Mouse (Mus musculus) layer of hippocampus, adult 18-20 months (tissue): Measurements from ENCODE around the gene Glmn. TPM values are rescaled to one million over a fixed set of nuclear protein-coding genes. Genes with fewer than 3 reads are reported as not detected.

Experiments used
- DNase-seq, 2 experiments: peaks; one replicate each; pipeline ENCODE4 v3.0.0; 2022; ENCODE audit warnings: low spot score in 2 of 2
- total RNA-seq, 2 experiments: library from RNA; stranded (reverse); gene quantifications; 2 replicates each; pipeline ENCODE4 v1.2.3; 2021

Gene Glmn
- total RNA-seq, 2 experiments from 2014 or later = 13.2 to 14.6 TPM

DNA sequence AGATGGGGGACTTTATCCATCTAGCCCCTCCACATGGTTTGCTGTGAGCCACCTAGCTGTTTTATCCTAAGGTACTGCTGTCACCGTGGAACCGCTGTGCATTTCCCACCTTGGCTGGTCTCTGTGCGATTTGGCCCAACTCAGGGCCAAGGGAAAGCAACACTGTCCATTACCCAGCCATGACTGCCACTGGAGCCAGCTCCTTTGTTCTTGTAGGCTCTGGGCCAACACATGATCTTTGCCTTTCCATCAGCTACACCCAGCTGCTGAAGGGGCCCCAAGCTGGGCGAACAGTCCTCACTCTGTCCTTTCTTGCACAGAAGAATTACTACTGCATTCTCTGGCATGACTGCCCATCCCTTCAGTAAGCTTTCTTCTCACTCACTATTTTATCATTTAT lies 79.1 kb downstream of the Glmn start:
- DNase-seq = no peak

DNA sequence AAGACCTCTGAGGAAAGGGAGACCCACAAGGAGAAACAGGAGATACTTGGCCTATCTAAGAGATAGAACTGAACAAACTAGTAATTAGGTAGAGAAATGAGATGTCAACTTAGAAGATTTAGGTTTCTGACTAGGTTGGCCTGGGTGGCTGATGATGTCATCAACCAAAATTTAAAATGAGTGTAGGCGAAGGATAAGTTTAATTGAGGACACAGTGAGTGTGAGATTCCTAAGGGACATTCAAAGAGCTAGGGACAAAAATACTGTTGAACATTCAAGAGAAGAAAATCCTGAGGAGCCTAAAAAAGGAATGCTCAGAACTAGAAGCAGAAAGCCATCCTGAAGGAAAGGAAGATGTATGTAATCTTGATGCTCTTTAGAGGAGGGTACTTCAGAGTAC lies 81.6 kb downstream of the Glmn start:
- DNase-seq = no peak

DNA sequence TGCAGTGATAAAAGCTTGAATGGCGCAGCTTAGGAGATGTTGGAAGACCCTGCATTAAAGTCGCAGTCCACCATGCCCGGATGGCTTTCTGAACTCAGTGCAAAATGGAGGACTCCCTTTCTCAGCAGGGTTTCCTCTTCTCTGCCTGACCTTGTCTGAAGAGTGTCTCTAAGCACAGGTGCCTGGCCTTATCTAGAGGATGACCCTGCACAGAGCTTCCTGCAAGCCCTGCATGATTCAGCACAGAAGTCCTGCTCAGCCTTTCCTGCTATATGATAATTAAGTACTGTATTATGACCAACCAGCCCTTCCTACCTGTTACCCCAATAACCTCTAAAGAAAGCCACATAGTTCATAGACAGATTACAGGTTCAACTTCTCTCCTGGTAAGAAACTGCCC lies 82.2 kb downstream of the Glmn start:
- DNase-seq = no peak

DNA sequence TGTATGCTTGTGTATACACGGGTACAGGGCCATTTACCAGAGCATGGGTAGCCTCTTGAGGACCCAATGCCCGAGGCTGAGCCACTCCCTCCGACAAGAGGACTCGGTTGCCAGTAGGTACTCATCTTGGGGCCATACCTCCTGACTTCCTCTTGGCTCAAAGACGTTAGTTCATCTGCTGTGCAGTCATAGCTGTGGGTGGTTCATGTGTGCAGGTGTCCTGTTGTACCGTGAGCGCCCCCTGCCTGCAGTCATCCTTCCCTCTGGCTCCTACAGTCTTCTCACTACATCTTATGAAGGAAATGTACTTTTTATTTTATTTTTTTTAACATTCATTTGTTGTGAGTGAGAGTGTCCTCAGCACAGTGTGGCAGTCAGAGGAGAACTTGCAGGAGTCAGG lies 84.1 kb downstream of the Glmn start:
- peak in 1 of 2 experiments; percentile 54 for DNase-seq

DNA sequence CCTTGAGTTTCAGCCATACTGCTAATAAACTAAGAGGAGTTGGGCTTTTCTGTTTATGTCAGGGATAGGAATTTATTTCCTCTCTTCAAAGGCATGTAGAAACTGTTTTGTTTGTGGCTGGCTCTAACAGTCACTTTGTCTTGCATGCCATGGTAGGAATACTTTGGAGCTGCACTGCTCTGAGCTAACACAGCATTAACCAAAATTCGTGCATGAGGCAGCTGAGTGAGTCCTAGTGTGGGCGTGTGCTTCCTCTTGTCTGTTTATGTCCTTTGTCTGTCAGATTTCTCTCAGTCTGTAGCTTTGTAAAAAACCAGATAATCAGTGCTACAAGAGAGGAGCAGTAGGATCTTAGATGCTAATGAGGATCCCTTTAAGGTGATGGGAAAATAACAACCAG lies 86.4 kb downstream of the Glmn start:
- DNase-seq = peak in 1 of 2 experiments; percentile 57

DNA sequence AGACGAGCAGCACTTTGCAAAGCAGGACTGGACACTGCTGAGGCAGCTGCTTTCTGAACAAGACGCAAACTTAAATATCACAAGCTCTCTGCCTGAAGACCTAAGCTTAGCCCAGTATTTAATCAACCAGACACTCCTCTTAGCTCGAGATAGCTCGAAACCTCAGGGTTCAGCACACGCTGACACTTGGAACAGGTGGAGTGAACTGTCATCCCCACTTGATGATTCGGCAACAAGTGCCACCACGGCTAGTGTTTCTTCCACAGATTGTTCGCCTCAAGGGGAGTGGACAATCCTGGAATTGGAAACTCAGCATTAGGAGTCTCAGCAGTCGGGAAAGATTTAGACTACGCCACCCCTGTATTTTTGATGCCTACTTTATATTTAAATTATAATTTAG lies 87.2 kb downstream of the Glmn start:
- no peak for DNase-seq

DNA sequence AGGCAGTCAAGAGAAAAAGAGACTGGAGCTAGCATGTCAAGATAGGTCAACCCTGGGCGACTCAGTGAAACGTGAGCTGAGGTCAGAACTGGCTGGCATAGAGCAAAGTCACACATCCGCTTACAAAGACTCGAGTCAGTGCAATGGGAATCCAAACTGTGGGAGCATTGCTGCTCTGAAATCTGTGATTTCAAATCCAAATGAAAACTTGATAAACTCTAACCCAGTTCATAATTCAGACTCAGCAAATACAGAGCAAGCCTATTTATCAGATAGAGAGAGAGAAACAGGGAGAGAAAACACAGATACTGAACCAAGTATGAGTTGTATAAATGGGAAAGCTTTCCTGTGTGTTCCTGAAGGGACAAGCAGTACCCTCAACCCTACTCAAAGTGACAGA lies 90.4 kb downstream of the Glmn start, which contains the start of gene Gm42669:
Gene Gm42669 (plus strand): TSS at position 301 of the 400 bp plus-strand sequence.
- DNase-seq = no peak

DNA sequence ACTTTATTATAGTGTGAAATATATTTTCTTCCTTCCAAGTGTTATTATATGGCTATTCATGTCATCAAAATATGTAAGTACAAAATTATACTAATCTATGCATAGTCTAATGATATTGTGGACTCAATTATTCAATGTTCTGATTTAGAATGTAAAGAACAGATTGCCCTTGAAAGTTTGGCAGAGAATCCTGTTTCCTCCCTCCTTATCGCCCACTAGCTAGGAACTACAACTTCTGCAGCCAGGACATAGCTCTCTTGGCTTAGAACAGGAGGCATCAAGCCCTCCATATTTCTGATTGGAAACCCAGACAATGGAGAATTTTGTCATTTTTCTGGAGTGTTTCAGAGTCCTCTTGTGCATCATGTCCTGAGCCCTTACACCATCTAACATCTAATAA lies 96.9 kb downstream of the Glmn start:
- peak in 1 of 2 experiments; percentile 32 for DNase-seq

DNA sequence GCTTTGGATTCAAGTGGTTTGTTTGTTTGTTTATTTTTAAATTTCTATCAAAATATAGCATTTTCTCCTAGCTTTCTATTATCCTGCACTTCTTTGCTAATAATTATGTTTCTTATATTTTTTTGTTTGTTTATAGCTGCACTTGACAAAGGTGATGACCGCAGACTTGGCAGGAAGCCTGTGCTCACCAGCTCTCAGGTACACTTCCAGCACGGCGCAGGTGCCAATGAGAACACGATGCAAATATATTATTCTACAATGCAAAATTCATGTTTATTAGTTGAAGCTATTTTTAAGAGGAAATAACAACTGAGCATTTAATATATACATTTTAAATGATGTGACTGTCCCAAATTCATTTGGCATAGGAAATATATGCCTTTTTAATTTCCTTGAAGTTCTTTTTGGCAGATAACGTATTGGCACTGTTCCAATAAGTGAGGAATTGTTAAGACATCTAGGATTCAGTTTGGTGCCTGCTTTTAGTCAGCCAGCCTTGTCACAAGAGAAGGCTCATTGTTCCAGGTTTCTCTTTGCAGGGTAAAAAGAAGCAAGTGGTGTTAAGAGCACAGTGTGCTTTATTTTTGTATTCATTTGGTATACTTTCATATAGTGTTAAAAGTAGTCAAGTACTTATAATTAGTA lies 97.7 kb downstream of the Glmn start:
- no peak for DNase-seq

Other genes starting within 250 kb of the Glmn start
- gene Ephx4, start 195.2 kb downstream of the Glmn start, total RNA-seq = 10 to 100 TPM; 59.1 to 60.8 TPM
- gene Lpcat2b, start 166.3 kb downstream of the Glmn start, total RNA-seq = under 1 TPM; 0.10 to 0.18 TPM
- gene Btbd8, start 159.9 kb downstream of the Glmn start, total RNA-seq = 100 to 1,000 TPM; 105 to 115 TPM
- under 1 TPM; 0.18 to 0.20 TPM for gene Gm42669, start 90.3 kb downstream of the Glmn start, total RNA-seq
- under 1 TPM; 0.28 to 0.54 TPM for gene 1700028K03Rik, start 63.2 kb downstream of the Glmn start, total RNA-seq
- gene Rpap2, start 515 bp downstream of the Glmn start, total RNA-seq = 10 to 100 TPM; 22.4 to 24.9 TPM
- not detected for gene Gfi1, start 128.1 kb upstream of the Glmn start, total RNA-seq
- gene Ube2d2b, start 232.2 kb upstream of the Glmn start, total RNA-seq = not detected